Mouse (Mus musculus) olfactory bulb, adult 2 months (tissue): ENCODE measurements around the gene Megf11.

Experiments
- CTCF ChIP-seq: fragments of 200-500 bp; IDR thresholded peaks from 2 replicates; pipeline ENCODE4 v1.5.1; 2012; ENCODE audit warnings: low read depth, mild to moderate bottlenecking, low read length, moderate library complexity; ENCODE audit not compliant: insufficient read depth
- POLR2A ChIP-seq: fragments of 200-500 bp; IDR thresholded peaks from 2 replicates; pipeline ENCODE4 v1.6.1; 2012; ENCODE audit warnings: mild to moderate bottlenecking, low read depth, low read length, moderate library complexity; ENCODE audit not compliant: insufficient read depth

- TF ChIP-seq POLR2A (no peak), CTCF (no peak)
Measured at GRCm38 (mm10) chr9:64731029-64731560, 345.7 kb downstream of the Megf11 start.
